Mouse (Mus musculus) activated CD4-positive, CD25-positive, alpha-beta regulatory T cell, adult 4 months (primary cell): ENCODE data around the gene Agfg2. TPM values are rescaled to one million over a fixed set of nuclear protein-coding genes. Genes with fewer than 3 reads are reported as not detected.
A peak's percentile ranks its signal among the peaks of the same experiment; 100 is the strongest.
"Not testable (repeated sequence)": the region's sequence is repeated elsewhere in the genome, so short reads cannot be mapped to it uniquely, and the experiment has no call there.

ENCODE experiments used
- ATAC-seq: one replicate; pipeline ENCODE4 v1.8.0; 2017
- polyA plus RNA-seq, 2 experiments: library from polyadenylated mRNA; unstranded; fragments of 100-300 nt; shearing (Covaris generic); gene quantifications; one replicate each; pipeline ENCODE4 v1.2.1; 2017

Agfg2 gene
- polyA plus RNA-seq, 2 experiments from 2014 or later: 15.8 to 20.1 TPM

GRCm38 (mm10) chr5:137642886-137643285 lies 41.6 kb downstream of the Agfg2 start:
- ATAC-seq: no peak

- no peak for ATAC-seq
These were observed 43.5 kb downstream of the Agfg2 start, which contains the start of gene Sap25 for GRCm38 (mm10) chr5:137641054-137641453. TSS of gene Sap25 (plus strand) at chr5:137641334.

DNA sequence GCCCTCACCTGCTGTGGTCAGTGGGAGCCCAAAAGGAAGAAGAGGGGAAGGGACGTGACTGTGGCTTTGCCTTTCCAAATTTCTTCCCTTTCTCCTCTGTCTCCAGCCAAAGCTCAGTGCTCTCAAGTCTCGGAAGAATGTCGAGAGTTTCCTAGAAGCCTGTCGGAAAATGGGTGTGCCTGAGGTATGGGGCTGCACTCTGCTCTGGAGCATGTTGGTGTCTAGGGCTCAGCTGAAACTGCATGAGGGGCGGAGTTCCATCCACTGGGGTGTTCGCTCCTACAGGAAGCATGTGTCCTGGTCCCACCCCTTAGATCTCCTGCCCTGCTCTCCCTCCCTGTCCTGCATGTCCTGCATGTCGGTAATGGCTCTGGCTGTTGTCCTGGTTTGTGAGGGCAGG lies 45.1 kb downstream of the Agfg2 start:
- no peak for ATAC-seq

DNA sequence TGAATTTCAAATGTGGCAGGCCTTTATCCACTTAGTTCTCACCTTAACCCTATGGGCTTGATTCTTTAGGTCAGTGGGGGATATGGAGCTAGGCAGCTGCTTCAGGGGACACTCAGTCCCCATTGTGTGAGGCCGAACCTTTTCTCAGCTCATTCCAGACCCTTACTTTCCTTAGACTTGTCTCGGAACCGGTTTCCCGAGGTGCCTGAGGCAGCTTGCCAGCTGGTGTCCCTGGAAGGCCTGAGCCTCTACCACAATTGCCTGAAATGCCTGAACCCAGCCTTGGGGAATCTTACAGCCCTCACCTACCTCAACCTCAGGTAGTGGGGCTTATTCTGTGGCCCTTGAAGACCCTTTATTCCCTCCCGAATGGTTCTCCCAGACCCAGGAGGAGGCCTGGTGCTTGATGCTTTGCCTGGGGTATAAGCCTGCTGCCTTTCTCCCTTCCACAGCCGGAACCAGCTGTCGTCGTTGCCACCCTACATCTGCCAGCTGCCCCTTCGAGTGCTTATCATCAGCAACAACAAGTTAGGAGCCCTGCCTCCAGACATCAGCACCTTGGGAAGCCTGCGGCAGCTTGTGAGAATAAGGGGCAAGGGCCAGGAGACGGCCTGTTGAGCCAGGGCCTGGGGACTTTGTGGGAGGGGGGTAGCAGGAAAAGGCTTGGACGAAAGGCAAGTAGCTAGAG lies 51.0 kb downstream of the Agfg2 start:
- no peak for ATAC-seq

- no peak for ATAC-seq
These were observed 52.9 kb downstream of the Agfg2 start for GRCm38 (mm10) chr5:137631591-137631990.

DNA sequence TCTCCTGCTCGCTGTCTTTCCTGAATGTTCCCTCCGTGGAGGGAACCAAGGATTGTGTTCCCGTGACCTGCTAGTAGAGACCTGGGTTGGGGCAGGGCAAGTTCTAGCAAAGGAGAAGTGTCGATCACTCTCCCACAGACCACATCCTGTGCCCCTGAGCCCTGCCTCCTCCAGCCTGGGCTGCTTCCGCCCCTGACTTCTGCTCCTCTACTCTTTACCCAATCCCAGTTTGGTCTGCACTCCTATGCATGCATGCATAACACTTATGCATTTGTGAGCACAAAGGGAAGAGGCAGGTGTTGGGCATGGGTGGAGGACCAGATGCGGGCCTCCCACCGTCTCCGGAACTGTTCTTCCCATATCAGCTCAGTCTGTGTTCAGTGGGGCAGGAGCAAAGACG lies 53.4 kb downstream of the Agfg2 start:
- ATAC-seq: peak; percentile 52

GRCm38 (mm10) chr5:137630602-137631001 lies 53.9 kb downstream of the Agfg2 start:
- ATAC-seq: no peak

DNA sequence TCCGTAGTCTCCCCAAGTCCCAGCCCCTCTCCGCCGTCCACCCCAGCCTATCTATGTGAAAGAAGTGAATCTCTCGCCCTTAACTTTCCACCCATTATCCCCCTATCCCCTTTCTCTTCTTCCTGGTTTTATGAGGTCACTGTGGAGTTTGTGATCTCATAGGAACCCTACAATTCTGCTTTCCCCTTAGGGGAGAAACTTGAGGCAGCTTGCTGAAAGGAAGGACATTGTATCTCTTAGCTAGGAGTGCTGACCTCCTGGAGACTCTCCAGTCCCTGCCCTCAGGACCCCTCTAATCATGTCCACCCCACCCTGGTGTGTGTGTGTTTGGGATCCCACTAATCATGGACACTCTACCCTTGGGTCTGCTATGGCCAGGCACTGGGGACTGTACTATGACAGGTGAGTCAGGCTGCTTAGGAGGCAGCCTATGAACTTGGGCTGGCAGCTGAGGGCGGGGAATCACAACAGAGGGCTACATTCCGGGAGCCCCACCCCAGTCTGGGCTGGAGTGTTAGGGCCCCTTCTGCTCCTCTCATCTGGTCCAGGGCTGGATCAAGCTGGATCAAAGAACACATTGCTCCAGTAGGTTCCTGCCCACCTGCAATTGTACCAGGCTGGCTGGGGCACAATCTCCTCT lies 54.5 kb downstream of the Agfg2 start:
- no peak for ATAC-seq

DNA sequence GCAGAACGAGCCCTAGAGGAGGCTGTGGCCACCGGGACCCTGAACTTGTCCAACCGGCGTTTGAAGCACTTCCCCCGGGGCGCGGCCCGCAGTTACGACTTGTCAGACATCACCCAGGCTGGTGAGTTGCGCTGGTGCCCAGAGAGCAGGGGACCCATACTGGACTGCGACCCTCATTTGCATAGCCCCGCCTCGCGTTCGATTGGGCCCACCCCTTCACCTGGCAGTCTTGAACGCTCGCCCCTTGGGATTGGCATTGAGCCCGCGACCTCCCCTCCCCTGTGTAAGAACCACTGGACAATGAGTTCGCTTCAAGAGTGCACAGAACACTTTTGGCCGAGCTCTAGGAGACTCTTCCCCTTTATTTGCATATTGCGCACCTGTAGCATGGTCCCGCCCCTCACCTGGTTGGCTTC lies 55.2 kb downstream of the Agfg2 start:
- ATAC-seq: no peak

DNA sequence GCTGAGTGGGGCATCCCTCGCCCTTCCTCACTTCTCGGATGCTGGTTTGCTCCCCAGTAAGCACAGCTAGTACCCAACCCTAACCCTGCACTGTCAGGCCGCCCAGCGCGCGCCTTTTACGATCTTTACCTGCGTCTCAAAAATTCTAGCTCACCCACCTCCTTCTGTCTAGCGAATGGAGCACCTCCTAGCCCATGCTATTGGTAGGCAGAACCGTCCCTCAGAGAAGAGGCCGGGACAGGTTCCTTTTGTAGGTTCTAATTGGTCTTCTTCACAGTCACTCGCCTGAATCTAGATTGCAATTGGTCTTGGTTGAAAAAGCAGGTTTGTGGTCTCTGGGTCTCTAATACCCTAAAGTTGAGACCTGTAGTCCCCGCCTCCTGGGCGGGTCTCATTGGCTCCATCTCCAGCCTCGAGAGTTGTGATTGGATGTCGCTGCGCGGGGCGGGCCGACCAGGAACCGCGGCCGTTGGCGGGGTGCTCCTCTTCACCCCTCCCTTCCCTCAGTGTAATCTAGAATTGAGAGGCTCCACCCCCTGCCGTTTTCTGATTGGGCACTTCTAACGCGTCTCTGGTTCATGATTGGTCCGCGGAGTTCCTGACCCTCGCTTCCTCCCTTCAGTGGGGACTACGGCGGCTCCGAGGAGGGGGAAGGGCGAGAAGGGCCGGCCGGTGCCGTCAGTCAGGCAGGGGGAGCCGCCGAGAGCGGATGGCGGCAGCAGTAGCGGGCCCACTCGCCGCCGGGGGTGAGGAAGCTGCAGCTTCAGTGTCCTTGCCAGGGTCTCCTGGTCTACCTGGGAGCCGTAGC lies 55.8 kb downstream of the Agfg2 start, which contains the start of the genes Fbxo24, Lrch4 and Gm20605:
Gene Fbxo24 (minus strand): TSS at position 505 of the 808 bp plus-strand sequence.
Gene Lrch4 (plus strand): TSS at position 624 of the 808 bp plus-strand sequence.
Gene Gm20605 (plus strand): TSS at position 678 of the 808 bp plus-strand sequence.
- ATAC-seq: peak; percentile 77

GRCm38 (mm10) chr5:137627991-137628390 lies 56.5 kb downstream of the Agfg2 start:
- ATAC-seq: no peak

DNA sequence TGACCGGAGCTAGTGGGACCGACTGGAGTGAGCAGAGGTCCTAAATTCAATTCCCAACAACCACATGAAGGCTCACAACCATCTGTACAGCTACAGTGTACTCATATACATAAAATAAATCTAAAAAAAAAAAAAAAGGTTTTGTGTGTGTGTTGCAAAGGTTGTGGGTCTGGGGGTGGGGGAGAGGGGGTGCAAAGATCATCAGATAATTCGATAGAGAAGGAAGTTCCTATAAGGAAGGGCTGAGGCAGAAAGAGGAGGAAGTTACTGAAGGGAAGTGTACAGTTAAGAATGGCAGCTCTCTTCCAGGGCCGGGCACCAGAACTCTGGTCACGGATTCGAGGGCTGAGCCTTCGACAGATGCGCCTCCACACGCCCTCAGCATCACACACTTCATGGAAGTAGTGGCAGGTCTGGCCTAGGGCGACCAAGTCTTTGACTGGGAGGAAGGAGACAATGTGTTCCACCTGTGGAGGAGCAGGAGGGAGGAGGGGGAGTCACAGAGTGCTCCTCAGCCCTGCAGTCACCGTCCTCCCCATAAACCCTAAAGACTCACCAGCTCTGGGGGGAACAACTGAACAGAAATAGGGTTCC lies 60.5 kb downstream of the Agfg2 start:
- ATAC-seq: no peak

DNA sequence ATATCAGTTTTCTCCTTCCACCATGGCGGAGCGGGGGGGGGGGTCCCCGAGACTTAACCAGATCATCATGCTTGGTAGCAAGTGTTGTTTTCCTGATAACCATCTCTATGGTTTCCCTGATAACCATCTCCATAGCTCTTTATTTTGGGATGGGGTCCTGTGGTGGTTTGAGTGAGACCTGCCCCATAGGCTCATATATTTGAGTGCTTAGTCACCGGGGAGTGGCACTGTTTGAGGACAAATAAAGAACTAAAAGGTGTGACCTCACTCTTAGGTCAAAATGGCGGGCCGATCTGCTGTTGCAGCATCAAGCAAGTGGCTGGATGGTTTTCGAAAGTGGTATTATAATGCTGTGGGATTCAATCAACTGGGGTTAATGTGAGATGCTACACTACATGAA lies 69.2 kb downstream of the Agfg2 start:
- no peak for ATAC-seq

DNA sequence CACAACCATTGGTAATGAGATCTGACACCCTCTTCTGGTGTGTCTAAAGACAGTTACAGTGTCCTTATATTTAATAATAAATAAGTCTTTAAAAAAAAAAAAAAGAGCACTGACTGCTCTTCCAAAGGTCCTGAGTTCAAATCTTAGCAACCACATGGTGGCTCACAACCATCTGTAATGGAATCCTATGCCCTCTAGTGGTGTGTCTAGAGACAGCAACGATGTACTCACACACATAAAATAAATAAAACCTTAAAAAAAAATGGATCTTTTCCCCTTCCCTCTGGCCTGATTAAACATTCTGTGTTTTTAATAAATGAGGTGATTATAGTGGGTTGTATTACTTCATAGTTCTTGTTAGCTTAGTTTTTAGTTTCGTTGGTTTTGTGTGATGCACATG lies 69.6 kb downstream of the Agfg2 start:
- not testable (repeated sequence) for ATAC-seq

- no peak for ATAC-seq
These were observed 71.0 kb downstream of the Agfg2 start, which contains the start of gene Pcolce for GRCm38 (mm10) chr5:137613550-137613949. TSS of gene Pcolce (minus strand) at chr5:137613784.

GRCm38 (mm10) chr5:137613076-137613475 lies 71.5 kb downstream of the Agfg2 start:
- ATAC-seq: no peak

DNA sequence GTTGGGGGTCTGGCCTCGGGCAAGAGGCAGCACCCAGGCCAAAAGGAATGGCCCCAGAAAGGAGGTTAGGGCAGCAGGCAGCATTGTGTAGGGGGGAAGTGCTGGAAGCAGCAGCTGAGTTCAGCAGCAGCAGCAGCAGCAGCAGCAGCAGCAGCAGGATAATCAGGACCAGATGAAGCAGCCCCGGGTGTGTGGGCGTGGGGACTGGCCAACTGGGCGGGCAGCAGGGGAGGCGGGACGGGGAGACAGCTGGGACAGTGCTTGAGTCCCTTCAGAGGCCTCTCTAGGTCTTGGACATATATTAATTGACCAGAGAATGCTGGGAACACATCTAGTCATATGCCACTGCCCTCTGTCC lies 73.3 kb downstream of the Agfg2 start:
- no peak for ATAC-seq

GRCm38 (mm10) chr5:137610548-137611244 lies 73.8 kb downstream of the Agfg2 start:
- no peak for ATAC-seq

GRCm38 (mm10) chr5:137610056-137610455 lies 74.5 kb downstream of the Agfg2 start:
- no peak for ATAC-seq

DNA sequence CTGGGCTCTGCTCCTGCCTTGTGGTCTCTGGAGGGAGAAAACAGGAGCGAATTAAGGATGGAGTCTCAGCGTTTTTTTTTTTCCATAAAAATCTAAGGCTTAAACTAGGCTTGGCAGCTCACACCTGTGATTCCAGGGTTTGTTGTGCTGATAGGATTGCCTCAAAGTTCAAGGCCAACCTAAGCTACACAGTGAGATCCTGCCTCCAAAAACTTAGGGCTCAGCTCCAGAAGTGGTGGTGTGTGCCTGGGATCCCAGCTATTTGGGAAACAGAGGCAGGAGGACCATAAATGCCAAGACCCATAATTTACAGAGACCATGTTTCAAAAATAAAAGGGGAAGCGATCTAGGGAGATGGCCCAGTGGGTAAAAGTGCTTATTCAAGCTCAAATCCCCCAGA lies 75.2 kb downstream of the Agfg2 start:
- ATAC-seq: no peak

GRCm38 (mm10) chr5:137608654-137609190 lies 75.8 kb downstream of the Agfg2 start:
- no peak for ATAC-seq
